ENCODE assay signal across 21 mouse cellular contexts in the genomic region with DNA sequence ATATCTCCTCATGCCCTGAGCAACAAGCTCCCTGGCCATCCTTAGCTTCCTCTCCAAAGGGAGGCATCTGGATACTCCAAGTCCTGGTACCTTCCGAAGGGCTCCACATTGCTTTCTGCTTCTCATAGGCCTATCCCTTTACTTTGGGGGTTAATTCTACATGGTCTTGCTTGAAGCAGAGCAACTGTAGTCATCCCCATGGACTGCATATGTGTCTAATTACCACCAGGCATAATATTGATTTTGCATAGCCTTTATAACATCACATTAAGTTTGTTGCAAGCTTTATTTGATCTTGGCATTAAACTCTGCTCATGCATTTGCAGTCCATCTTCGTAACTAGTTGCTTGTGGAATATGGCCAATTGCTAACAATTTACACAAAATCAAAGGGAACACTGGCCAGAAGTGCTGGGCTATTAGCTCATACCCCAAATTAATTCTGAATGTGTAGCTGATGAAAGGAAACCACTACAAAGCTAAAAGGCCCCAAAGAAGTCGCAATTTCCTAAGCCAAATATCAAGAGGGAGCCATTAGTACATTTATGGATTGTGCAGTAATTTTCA.
"Had no signal": no experiment of that assay in that cellular context is flagged by ENCODE, and none has a peak within 500 bp of the region (broad histone marks: within the 10 kb centered on the region; RNA-seq: fewer than 3 reads in every experiment).

No protein-coding gene starts in this region.

- H3K9ac ChIP-seq: kidney, embryonic 15.5 days; liver, embryonic 14.5 days; liver, postnatal 0 days; lung, embryonic 14.5 days; midbrain, embryonic 12.5 days; midbrain, embryonic 15.5 days; neural tube, embryonic 12.5 days; neural tube, embryonic 15.5 days had no signal

- DNase-seq: kidney, adult 8-10 months; kidney, postnatal 10 days; kidney, postnatal 36 days; layer of hippocampus, postnatal 36 days; left cerebral cortex, postnatal 4 days; liver, postnatal 0 days; lung, embryonic 14.5 days; right cerebral cortex, adult 18-20 months; right cerebral cortex, postnatal 14 days; right cerebral cortex, postnatal 4 days; thymus, postnatal 36 days had no signal

- H3K4me1 ChIP-seq: midbrain, embryonic 12.5 days; midbrain, embryonic 15.5 days; neural tube, embryonic 12.5 days had no signal

- H3K4me2 ChIP-seq: kidney, embryonic 15.5 days; lung, embryonic 14.5 days; midbrain, embryonic 12.5 days; midbrain, embryonic 15.5 days; neural tube, embryonic 12.5 days; neural tube, embryonic 15.5 days had no signal

- H3K27ac ChIP-seq: kidney, embryonic 15.5 days; left cerebral cortex, adult 2 months; liver, embryonic 14.5 days; macrophage; midbrain, embryonic 12.5 days; midbrain, embryonic 15.5 days; neural tube, embryonic 12.5 days; neural tube, embryonic 15.5 days; stomach, postnatal 0 days had no signal

- ATAC-seq: liver, postnatal 0 days; lung, postnatal 0 days; midbrain, embryonic 15.5 days had no signal

- H3K36me3 ChIP-seq: kidney, embryonic 15.5 days; midbrain, embryonic 12.5 days; midbrain, embryonic 15.5 days; neural tube, embryonic 12.5 days; neural tube, embryonic 15.5 days had no signal

- H3K27me3 ChIP-seq: kidney, embryonic 15.5 days; midbrain, embryonic 12.5 days; midbrain, embryonic 15.5 days; neural tube, embryonic 12.5 days; neural tube, embryonic 15.5 days had no signal

- H3K4me3 ChIP-seq: kidney, embryonic 15.5 days; left cerebral cortex, adult 2 months; midbrain, embryonic 12.5 days; midbrain, embryonic 15.5 days; neural tube, embryonic 12.5 days; neural tube, embryonic 15.5 days had no signal

- H3K9me3 ChIP-seq: kidney, embryonic 15.5 days; midbrain, embryonic 12.5 days; midbrain, embryonic 15.5 days; neural tube, embryonic 12.5 days; neural tube, embryonic 15.5 days had no signal
